Mouse (Mus musculus) hematopoietic stem cell, adult 5-6 weeks (primary cell): ENCODE measurements at regions not wholly inside any gene's neighbourhood (a gene's known extent, or its start where the extent isn't known, plus 50 kb on each side); places are given as distances from the start of the nearest gene placed in this dataset.

Experiments
- ATAC-seq, 2 experiments: fragments of 125-278 bp in 1 of 2; replicated peaks in 1 of 2; 2 replicates each; pipeline ENCODE4 v1.8.0; 2016 to 2017; ENCODE audit warnings: inconsistent platforms in 2 of 2, mild to moderate bottlenecking in 2 of 2, moderate number of reproducible peaks in 2 of 2, low read depth in 1 of 2, moderate TSS enrichment in 1 of 2; ENCODE audit not compliant: low FRiP score in 2 of 2, poor library complexity in 2 of 2, severe bottlenecking in 2 of 2, insufficient read depth in 1 of 2, low TSS enrichment in 1 of 2

GRCm38 (mm10) chr6:9335719-9336118, 387.5 kb downstream of the Nxph1 start:
- peak in 1 of 2 experiments; percentile 76; a peak in 2 of 4 replicates for ATAC-seq

GRCm38 (mm10) chr6:9384261-9384660, 436.0 kb downstream of the Nxph1 start:
- ATAC-seq: no peak

- ATAC-seq: no peak
Measured at GRCm38 (mm10) chr6:9398001-9398400, 449.8 kb downstream of the Nxph1 start.

- no peak for ATAC-seq
Measured at GRCm38 (mm10) chr6:9406016-9406415, 457.8 kb downstream of the Nxph1 start.
